Mouse (Mus musculus): ENCODE data around the gene Rmi1.

GRCm38 (mm10) chr13:58358629-58359303 is 43.3 kb upstream of the Rmi1 start, which contains the start of gene Kif27:
- no peak for TF ChIP-seq CTCF (IDR thresholded peaks at IDR 0.05; ENCODE audit: low read depth)
- TF ChIP-seq EP300 (IDR thresholded peaks at IDR 0.05; ENCODE audit: low read depth) = no peak
